Comparison of ENCODE assay signal across 9 mouse cellular contexts in the genomic region with DNA sequence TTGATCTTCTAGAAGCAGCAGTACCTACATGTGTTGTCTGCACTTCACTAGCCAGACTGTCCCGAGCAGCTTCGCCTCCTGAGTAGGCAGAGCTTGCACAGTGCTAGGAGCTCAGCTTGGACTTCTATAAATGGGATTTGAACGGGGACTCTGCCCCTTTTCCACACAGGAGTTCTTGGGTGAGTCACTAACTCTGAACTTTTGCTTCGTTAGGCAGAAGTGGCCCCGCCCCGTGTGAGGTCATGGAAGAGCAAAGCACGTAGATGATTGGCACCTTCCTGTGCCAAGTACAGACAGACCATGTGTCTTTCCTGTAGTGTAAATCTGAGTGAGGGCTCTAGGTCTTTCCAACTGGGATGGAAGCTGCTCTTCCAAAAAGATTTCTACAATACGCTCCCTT.
DNase-seq lines count a peak whose midpoint lies in the region; ATAC-seq and TF ChIP-seq lines count a peak whose summit lies in the region.
"Had no signal": no experiment of that assay in that cellular context is flagged by ENCODE, and none has a peak within 500 bp of the region (broad histone marks: within the 10 kb centered on the region; RNA-seq: fewer than 3 reads in every experiment).

No protein-coding gene starts in this region.

- H3K27me3 ChIP-seq in forebrain, embryonic 12.5 days, result no peaks in the 10 kb centered on the region
- H3K27me3 ChIP-seq: heart, embryonic 13.5 days had no signal

- no peak overlapping the region for H3K9ac ChIP-seq in forebrain, embryonic 12.5 days
- H3K9ac ChIP-seq: heart, embryonic 13.5 days had no signal

- peak; percentile 61 to 72 for DNase-seq in lung, adult 18-20 months
- DNase-seq in lung, adult 2 months, result no peak
- peak; percentile 68 for DNase-seq in NIH3T3 (ENCODE audit: low read depth)
- DNase-seq in adrenal gland, postnatal 36 days, result peak; percentile 75 to 82
- peak; percentile 73 for DNase-seq in lung, postnatal 36 days
- no peak for DNase-seq in frontal cortex, adult 2 months (ENCODE audit: extremely low spot score in 1 of 2, low spot score in 1 of 2)
- DNase-seq in c-Kit-positive CD71-positive TER-119-positive erythroid progenitor cells, embryonic 14.5 days (ENCODE audit: low spot score), result no peak

- H3K27ac ChIP-seq in forebrain, embryonic 12.5 days, result no peak overlapping the region
- H3K27ac ChIP-seq: heart, embryonic 13.5 days had no signal

- no peak overlapping the region for H3K4me3 ChIP-seq in lung, adult 2 months (replicated peaks; ENCODE audit: extremely low read depth, low read depth, low read length)
- no peak overlapping the region for H3K4me3 ChIP-seq in forebrain, embryonic 12.5 days (replicated peaks)
- H3K4me3 ChIP-seq: heart, embryonic 13.5 days had no signal

- no peaks in the 10 kb centered on the region for H3K9me3 ChIP-seq in forebrain, embryonic 12.5 days
- H3K9me3 ChIP-seq: heart, embryonic 13.5 days had no signal

- TF ChIP-seq CTCF in lung, adult 2 months (IDR thresholded peaks at IDR 0.05; ENCODE audit: insufficient read depth, low read length), result no peak

- peaks cover 81% of the 10 kb centered on the region for H3K36me3 ChIP-seq in forebrain, embryonic 12.5 days (replicated peaks)

- peaks cover 7% of the 10 kb centered on the region for H3K4me1 ChIP-seq in lung, adult 2 months (ENCODE audit: control insufficient read depth, insufficient read depth, low read length)
- H3K4me1 ChIP-seq in forebrain, embryonic 12.5 days, result no peaks in the 10 kb centered on the region

- 55% methylated on average over 8 of the region's 8 CpGs for WGBS in lung, adult 2 months
- 78% methylated on average over 8 of the region's 8 CpGs for WGBS in forebrain, embryonic 12.5 days

- ATAC-seq in forebrain, embryonic 12.5 days (ENCODE audit: low FRiP score), result no peak

- H3K4me2 ChIP-seq in forebrain, embryonic 12.5 days, result no peak overlapping the region
- H3K4me2 ChIP-seq: heart, embryonic 13.5 days had no signal

- no peak for TF ChIP-seq POLR2A in lung, adult 2 months (IDR thresholded peaks at IDR 0.05; ENCODE audit: borderline replicate concordance, extremely low read depth, low read depth, low read length)

Comparison
In these comparisons a context has a peak if more than half of its experiments do, and no peak if none do; other contexts are left out.
1. DNase-seq: peak in lung, adult 18-20 months (2 of 2), NIH3T3 (single experiment), adrenal gland, postnatal 36 days (2 of 2) and lung, postnatal 36 days (single experiment); none in lung, adult 2 months (single experiment), frontal cortex, adult 2 months (0 of 2) and c-Kit-positive CD71-positive TER-119-positive erythroid progenitor cells, embryonic 14.5 days (single experiment).